ENCODE assay signal across 18 mouse cellular contexts in the genomic region with DNA sequence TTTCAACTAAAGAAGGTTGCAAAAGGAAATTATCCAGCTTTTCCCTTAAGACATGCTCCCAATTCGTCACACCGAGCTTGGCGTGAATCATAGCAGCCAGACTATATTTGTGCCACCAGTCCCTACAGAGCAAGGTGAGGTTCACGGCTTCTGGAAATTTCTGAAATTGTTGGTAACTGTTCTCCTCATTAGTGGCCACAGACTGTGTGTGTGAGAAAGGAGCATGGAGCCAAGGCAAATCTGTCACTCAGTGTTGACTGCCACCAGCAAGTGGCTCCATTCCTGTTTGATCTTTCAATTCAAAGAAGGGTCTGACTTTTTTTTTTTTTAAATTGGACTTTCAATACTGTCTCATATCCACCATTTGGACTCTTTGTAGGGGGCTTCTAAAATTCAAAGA.
"Had no signal": no experiment of that assay in that cellular context is flagged by ENCODE, and none has a peak within 500 bp of the region (broad histone marks: within the 10 kb centered on the region; RNA-seq: fewer than 3 reads in every experiment).

No protein-coding gene starts in this region.

- H3K4me2 ChIP-seq: liver, embryonic 13.5 days; midbrain, embryonic 13.5 days; neural tube, embryonic 13.5 days had no signal

- H3K9me3 ChIP-seq: liver, embryonic 13.5 days; midbrain, embryonic 13.5 days; neural tube, embryonic 13.5 days had no signal

- H3K27ac ChIP-seq: kidney, postnatal 0 days; layer of hippocampus, adult 2 months; left cerebral cortex, adult 2 months; liver, embryonic 13.5 days; midbrain, embryonic 13.5 days; neural tube, embryonic 13.5 days; stomach, postnatal 0 days had no signal

- ATAC-seq: midbrain, embryonic 13.5 days had no signal

- DNase-seq: layer of hippocampus, adult 9-11 months; layer of hippocampus, postnatal 36 days; liver, embryonic 13.5 days; lung, adult 2 months; lung, postnatal 14 days; lung, postnatal 4 days; retina, postnatal 1 day; right cerebral cortex, postnatal 4 days; thymus, adult 2 months; thymus, postnatal 14 days; thymus, postnatal 4 days had no signal

- H3K36me3 ChIP-seq: liver, embryonic 13.5 days; midbrain, embryonic 13.5 days; neural tube, embryonic 13.5 days had no signal

- H3K4me1 ChIP-seq: liver, embryonic 13.5 days had no signal

- H3K9ac ChIP-seq: liver, embryonic 13.5 days; midbrain, embryonic 13.5 days; neural tube, embryonic 13.5 days had no signal

- H3K27me3 ChIP-seq: liver, embryonic 13.5 days; midbrain, embryonic 13.5 days; neural tube, embryonic 13.5 days had no signal

- H3K4me3 ChIP-seq: layer of hippocampus, adult 2 months; left cerebral cortex, adult 2 months; liver, embryonic 13.5 days; midbrain, embryonic 13.5 days; myocyte; neural tube, embryonic 13.5 days had no signal
